Mouse (Mus musculus) hindbrain, embryonic 12.5 days (tissue): Measurements from ENCODE around the gene Gpt2. TPM values are rescaled to one million over a fixed set of nuclear protein-coding genes. Genes with fewer than 3 reads are reported as not detected.

Source experiments
- ATAC-seq: fragments of 200-750 bp; cut with Nextera tagmentation; 2 replicates; pipeline ENCODE4 v1.8.0; 2017; ENCODE audit warnings: moderate TSS enrichment; ENCODE audit not compliant: low FRiP score
- H3K27ac ChIP-seq: fragments of 300-500 bp; sonication (generic); 2 replicates; pipeline ENCODE4 v1.5.1; 2016; ENCODE audit warnings: mild to moderate bottlenecking
- H3K27me3 ChIP-seq: fragments of 300-500 bp; sonication (generic); 2 replicates; pipeline ENCODE4 v1.6.1; 2016; ENCODE audit warnings: mild to moderate bottlenecking
- H3K36me3 ChIP-seq: fragments of 300-500 bp; sonication (generic); 2 replicates; pipeline ENCODE4 v1.6.1; 2016; ENCODE audit warnings: mild to moderate bottlenecking
- H3K4me1 ChIP-seq: fragments of 300-500 bp; sonication (generic); 2 replicates; pipeline ENCODE4 v1.6.1; 2016
- H3K4me2 ChIP-seq: fragments of 300-500 bp; sonication (generic); replicated peaks from 2 replicates; pipeline ENCODE4 v1.6.1; 2016; ENCODE audit warnings: mild to moderate bottlenecking
- H3K4me3 ChIP-seq: fragments of 300-500 bp; sonication (generic); 2 replicates; pipeline ENCODE4 v1.5.1; 2016; ENCODE audit warnings: mild to moderate bottlenecking
- H3K9ac ChIP-seq: fragments of 300-500 bp; sonication (generic); 2 replicates; pipeline ENCODE4 v1.6.1; 2016; ENCODE audit warnings: mild to moderate bottlenecking, moderate library complexity
- H3K9me3 ChIP-seq: fragments of 300-500 bp; sonication (generic); replicated peaks from 2 replicates; pipeline ENCODE4 v1.6.1; 2016; ENCODE audit warnings: mild to moderate bottlenecking
- WGBS: fragments of 180-500 bp; shearing (Covaris S2); methylation state at CpG from one replicate; pipeline ENCODE4 v1.1.7; 2016; 5-methylcytosine and 5-hydroxymethylcytosine counted together
- polyA plus RNA-seq: library from polyadenylated mRNA; unstranded; fragments of >200 nt; fragmentation: Nextera tagmentation; extraction: Ambion mirVana; gene quantifications from 2 replicates; pipeline ENCODE4 v1.2.1, GENCODE M21; 2016

The Gpt2 gene
- polyA plus RNA-seq, 1 experiment from 2014 or later: 44.8 TPM

DNA sequence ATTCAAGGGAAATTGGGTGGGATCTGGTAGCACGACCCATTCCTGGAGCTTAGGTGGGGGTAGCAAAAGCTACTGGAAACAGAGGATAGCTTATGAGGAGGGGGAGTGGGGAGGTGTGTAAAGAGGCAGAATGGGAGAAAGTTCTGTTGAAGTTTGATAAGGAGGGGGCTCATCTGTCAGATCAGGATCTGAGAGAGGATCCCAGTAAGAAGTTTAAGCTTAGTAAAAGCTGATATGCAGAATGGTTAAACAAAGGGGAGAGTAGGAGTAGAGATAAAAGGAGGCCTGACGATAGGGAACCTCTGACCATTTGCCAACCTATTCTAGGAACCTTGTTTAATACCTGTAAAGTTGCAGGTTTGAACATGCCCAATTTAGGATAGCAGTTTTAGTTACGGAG is 72.8 kb downstream of the Gpt2 start:
- H3K4me1 ChIP-seq: no peaks in the 10 kb centered on the region
- no peaks in the 10 kb centered on the region for H3K9me3 ChIP-seq
- 81% methylated on average over 3 of the region's 3 CpGs for WGBS
- H3K9ac ChIP-seq: no peak overlapping the region
- no peak overlapping the region for H3K4me2 ChIP-seq
- no peak overlapping the region for H3K4me3 ChIP-seq
- no peak overlapping the region for H3K27ac ChIP-seq
- H3K36me3 ChIP-seq: no peaks in the 10 kb centered on the region
- H3K27me3 ChIP-seq: no peaks in the 10 kb centered on the region
- ATAC-seq: no peak

- Histone ChIP-seq H3K4me2 (no peak overlapping the region), H3K27ac (no peak overlapping the region), H3K36me3 (no peaks in the 10 kb centered on the region), H3K9me3 (no peaks in the 10 kb centered on the region), H3K9ac (no peak overlapping the region), H3K4me1 (no peaks in the 10 kb centered on the region), H3K27me3 (no peaks in the 10 kb centered on the region), H3K4me3 (no peak overlapping the region)
- no peak for ATAC-seq
- WGBS: 87% methylated on average over 2 of the region's 2 CpGs
Measured at GRCm38 (mm10) chr8:85567801-85568200, 75.4 kb downstream of the Gpt2 start.

DNA sequence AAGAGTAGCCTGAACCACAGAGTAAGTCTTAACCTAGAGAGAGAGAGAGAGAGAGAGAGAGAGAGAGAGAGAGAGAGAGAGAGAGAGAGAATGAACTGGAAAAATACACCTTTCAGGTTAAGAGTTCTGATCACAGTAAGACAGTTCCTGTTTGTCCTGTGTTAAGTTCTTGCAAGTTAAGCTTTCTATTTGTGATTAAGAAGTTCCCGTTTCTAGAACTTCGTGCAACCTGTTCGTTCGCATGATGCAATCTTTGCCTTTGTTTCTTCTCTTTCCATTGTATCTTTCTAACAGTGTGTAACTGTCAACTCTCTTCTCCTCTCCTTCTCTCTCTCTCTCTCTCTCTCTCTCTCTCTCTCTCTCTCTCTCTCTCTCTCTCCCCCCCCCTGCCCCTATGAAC is 78.1 kb downstream of the Gpt2 start:
- H3K4me3 ChIP-seq: no peak overlapping the region
- WGBS: 90% methylated on average over 4 of the region's 4 CpGs
- no peaks in the 10 kb centered on the region for H3K27me3 ChIP-seq
- H3K9ac ChIP-seq: no peak overlapping the region
- H3K4me1 ChIP-seq: no peaks in the 10 kb centered on the region
- no peak overlapping the region for H3K27ac ChIP-seq
- H3K4me2 ChIP-seq: no peak overlapping the region
- H3K36me3 ChIP-seq: no peaks in the 10 kb centered on the region
- H3K9me3 ChIP-seq: no peaks in the 10 kb centered on the region
- no peak for ATAC-seq

- Histone ChIP-seq H3K36me3 (no peaks in the 10 kb centered on the region), H3K9me3 (no peaks in the 10 kb centered on the region), H3K9ac (no peak overlapping the region), H3K4me1 (no peaks in the 10 kb centered on the region), H3K27ac (no peak overlapping the region), H3K4me2 (no peak overlapping the region), H3K27me3 (no peaks in the 10 kb centered on the region), H3K4me3 (no peak overlapping the region)
- 86% methylated on average over 2 of the region's 2 CpGs for WGBS
- ATAC-seq: no peak
Measured at GRCm38 (mm10) chr8:85573972-85574496, 81.7 kb downstream of the Gpt2 start.

Other genes starting within 250 kb of the Gpt2 start
- gene Orc6, start 192.9 kb upstream of the Gpt2 start, polyA plus RNA-seq: 82.1 and 86.0 TPM in 2 replicates
- 168 and 179 TPM in 2 replicates for gene Vps35, start 192.8 kb upstream of the Gpt2 start, polyA plus RNA-seq
- gene Mylk3, start 106.2 kb upstream of the Gpt2 start, polyA plus RNA-seq: 1.9 and 2.1 TPM in 2 replicates
- 42.8 and 46.6 TPM in 2 replicates for gene 4921524J17Rik, start 59.7 kb upstream of the Gpt2 start, polyA plus RNA-seq
- 170 and 174 TPM in 2 replicates for gene Dnaja2, start 62.8 kb downstream of the Gpt2 start, polyA plus RNA-seq
- gene Neto2, start 208.3 kb downstream of the Gpt2 start, polyA plus RNA-seq: 43.0 and 47.6 TPM in 2 replicates